Mouse (Mus musculus): ENCODE data around the gene Psat1. TPM values are rescaled to one million over a fixed set of nuclear protein-coding genes. Genes with fewer than 3 reads are reported as not detected.

Gene Psat1
- polyA plus RNA-seq, 1 experiment from 2014 or later, result 121 TPM

GRCm38 (mm10) chr19:15865431-15865830, 81.7 kb downstream of the Psat1 start:
- H3K36me3 ChIP-seq (ENCODE audit: control insufficient read depth, insufficient read depth, low read length), result no peaks in the 10 kb centered on the region
- no peak overlapping the region for H3K4me2 ChIP-seq (ENCODE audit: low read depth, low read length)
- no peak overlapping the region for H3K9ac ChIP-seq (ENCODE audit: low read depth, low read length)
- no peaks in the 10 kb centered on the region for H3K27me3 ChIP-seq (replicated peaks; ENCODE audit: control insufficient read depth, insufficient read depth, low read length)
- no peak for ATAC-seq (ENCODE audit: low read depth)
- no peaks in the 10 kb centered on the region for H3K9me3 ChIP-seq (ENCODE audit: control insufficient read depth, low read length)
- peak; percentile 30 for DNase-seq (ENCODE audit: low spot score)
- H3K4me3 ChIP-seq (ENCODE audit: low read depth, low read length), result no peak overlapping the region
- 0 out of 2 replicates have a peak, but pooled peaks cover 4% of the 10 kb centered on the region for H3K4me1 ChIP-seq (ENCODE audit: control insufficient read depth, insufficient read depth, low read length)
- no peak overlapping the region for H3K27ac ChIP-seq (replicated peaks; ENCODE audit: low read depth, low read length)

- DNase-seq (ENCODE audit: low spot score) (no peak), ATAC-seq (ENCODE audit: low read depth) (no peak)
- H3K9me3 ChIP-seq (ENCODE audit: control insufficient read depth, low read length), result no peaks in the 10 kb centered on the region
- H3K27me3 ChIP-seq (replicated peaks; ENCODE audit: control insufficient read depth, insufficient read depth, low read length), result no peaks in the 10 kb centered on the region
- no peak overlapping the region for H3K4me3 ChIP-seq (ENCODE audit: low read depth, low read length)
- 77% methylated on average over 2 of the region's 2 CpGs for WGBS
- no peak overlapping the region for H3K9ac ChIP-seq (ENCODE audit: low read depth, low read length)
- H3K36me3 ChIP-seq (ENCODE audit: control insufficient read depth, insufficient read depth, low read length), result no peaks in the 10 kb centered on the region
- no peak overlapping the region for H3K27ac ChIP-seq (replicated peaks; ENCODE audit: low read depth, low read length)
- no peak overlapping the region for H3K4me2 ChIP-seq (ENCODE audit: low read depth, low read length)
- H3K4me1 ChIP-seq (ENCODE audit: control insufficient read depth, insufficient read depth, low read length), result 0 out of 2 replicates have a peak, but pooled peaks cover 4% of the 10 kb centered on the region
Measured at GRCm38 (mm10) chr19:15864129-15864528, 83.0 kb downstream of the Psat1 start.

GRCm38 (mm10) chr19:15855379-15855778, 91.8 kb downstream of the Psat1 start:
- no peak for ATAC-seq (ENCODE audit: low read depth)
- Histone ChIP-seq H3K4me1 (ENCODE audit: control insufficient read depth, insufficient read depth, low read length) (no peaks in the 10 kb centered on the region), H3K9ac (ENCODE audit: low read depth, low read length) (no peak overlapping the region), H3K9me3 (ENCODE audit: control insufficient read depth, low read length) (no peaks in the 10 kb centered on the region), H3K4me2 (ENCODE audit: low read depth, low read length) (no peak overlapping the region), H3K27me3 (replicated peaks; ENCODE audit: control insufficient read depth, insufficient read depth, low read length) (no peaks in the 10 kb centered on the region), H3K36me3 (ENCODE audit: control insufficient read depth, insufficient read depth, low read length) (no peaks in the 10 kb centered on the region), H3K4me3 (ENCODE audit: low read depth, low read length) (no peak overlapping the region), H3K27ac (replicated peaks; ENCODE audit: low read depth, low read length) (no peak overlapping the region)
- 84% methylated on average over 5 of the region's 5 CpGs for WGBS
- no peak for DNase-seq (ENCODE audit: low spot score)

Other genes with a start within 250 kb of the Psat1 start
- 19.1 and 21.6 TPM in 2 replicates for gene Cep78, start 37.7 kb upstream of the Psat1 start, polyA plus RNA-seq (2014; fragmentation: Nextera tagmentation; extraction: Ambion mirVana)
- gene Gnaq, start 185.5 kb upstream of the Psat1 start, polyA plus RNA-seq (2014; fragmentation: Nextera tagmentation; extraction: Ambion mirVana), result 17.5 and 18.3 TPM in 2 replicates